Mouse (Mus musculus) cortical plate, adult 2 months (tissue): ENCODE measurements around the gene Tnrc6c.

Source experiments
- CTCF ChIP-seq: fragments of 200-500 bp; IDR thresholded peaks from 2 replicates; pipeline ENCODE4 v1.5.1; 2011; ENCODE audit warnings: mild to moderate bottlenecking, control low read depth, low read length; ENCODE audit not compliant: insufficient read depth; ENCODE audit errors: extremely low read depth
- POLR2A ChIP-seq: fragments of 200-500 bp; IDR thresholded peaks from 2 replicates; pipeline ENCODE4 v1.6.1; 2011; ENCODE audit warnings: mild to moderate bottlenecking, low read length, control low read depth; ENCODE audit not compliant: insufficient read depth; ENCODE audit errors: extremely low read depth

- TF ChIP-seq POLR2A: no peak
- TF ChIP-seq CTCF: no peak
Measured at GRCm38 (mm10) chr11:117755891-117756290, 101.8 kb downstream of the Tnrc6c start.
